Mouse (Mus musculus): ENCODE measurements at regions not wholly inside any gene's neighbourhood (a gene's known extent, or its start where the extent isn't known, plus 50 kb on each side); places are given as distances from the start of the nearest gene placed in this dataset.

- H3K27me3 ChIP-seq (ENCODE audit: control insufficient read depth, insufficient read depth, low read length), result no peaks in the 10 kb centered on the region
- WGBS, result 48% methylated on average over 2 of the region's 2 CpGs
These were observed 146.3 kb upstream of the Vstm2b start for GRCm38 (mm10) chr7:40751779-40752178.

GRCm38 (mm10) chr7:40752195-40752594 is 145.9 kb upstream of the Vstm2b start:
- no peak for ATAC-seq (ENCODE audit: insufficient number of reproducible peaks, insufficient read depth, low FRiP score, low read depth)
- 52% methylated on average over 3 of the region's 3 CpGs for WGBS
- no peaks in the 10 kb centered on the region for H3K9me3 ChIP-seq (ENCODE audit: control insufficient read depth, low read length)
- no peaks in the 10 kb centered on the region for H3K4me1 ChIP-seq (ENCODE audit: control insufficient read depth in 2 of 2, insufficient read depth in 2 of 2, low read length in 2 of 2)
- no peaks in the 10 kb centered on the region for H3K36me3 ChIP-seq (ENCODE audit: control insufficient read depth, insufficient read depth, low read length)
- no peak overlapping the region for H3K4me2 ChIP-seq (ENCODE audit: low read length)
- H3K4me3 ChIP-seq (ENCODE audit: control insufficient read depth in 1 of 2, insufficient read depth in 1 of 2, low read depth in 1 of 2, low read length in 2 of 2), result no peak overlapping the region
- H3K9ac ChIP-seq (ENCODE audit: low read length), result no peak overlapping the region
- H3K27ac ChIP-seq (replicated peaks in 1 of 2; ENCODE audit: control insufficient read depth in 1 of 2, insufficient read depth in 1 of 2, low read depth in 2 of 2, low read length in 2 of 2), result no peak overlapping the region
- no peaks in the 10 kb centered on the region for H3K27me3 ChIP-seq (ENCODE audit: control insufficient read depth, insufficient read depth, low read length)

More at GRCm38 (mm10) chr7:40751779-40752178, 146.3 kb upstream of the Vstm2b start:
- Histone ChIP-seq H3K4me3 (ENCODE audit: control insufficient read depth in 1 of 2, insufficient read depth in 1 of 2, low read depth in 1 of 2, low read length in 2 of 2) (no peak overlapping the region), H3K36me3 (ENCODE audit: control insufficient read depth, insufficient read depth, low read length) (no peaks in the 10 kb centered on the region), H3K4me1 (ENCODE audit: control insufficient read depth in 2 of 2, insufficient read depth in 2 of 2, low read length in 2 of 2) (no peaks in the 10 kb centered on the region), H3K9me3 (ENCODE audit: control insufficient read depth, low read length) (no peaks in the 10 kb centered on the region), H3K27ac (replicated peaks in 1 of 2; ENCODE audit: control insufficient read depth in 1 of 2, insufficient read depth in 1 of 2, low read depth in 2 of 2, low read length in 2 of 2) (no peak overlapping the region), H3K9ac (ENCODE audit: low read length) (no peak overlapping the region), H3K4me2 (ENCODE audit: low read length) (no peak overlapping the region)
- no peak for ATAC-seq (ENCODE audit: insufficient number of reproducible peaks, insufficient read depth, low FRiP score, low read depth)

GRCm38 (mm10) chr7:40753490-40753889 is 144.6 kb upstream of the Vstm2b start:
- Histone ChIP-seq H3K4me2 (ENCODE audit: low read length) (no peak overlapping the region), H3K9ac (ENCODE audit: low read length) (no peak overlapping the region), H3K27me3 (ENCODE audit: control insufficient read depth, insufficient read depth, low read length) (no peaks in the 10 kb centered on the region), H3K27ac (replicated peaks in 1 of 2; ENCODE audit: control insufficient read depth in 1 of 2, insufficient read depth in 1 of 2, low read depth in 2 of 2, low read length in 2 of 2) (no peak overlapping the region), H3K36me3 (ENCODE audit: control insufficient read depth, insufficient read depth, low read length) (no peaks in the 10 kb centered on the region), H3K9me3 (ENCODE audit: control insufficient read depth, low read length) (no peaks in the 10 kb centered on the region), H3K4me3 (ENCODE audit: control insufficient read depth in 1 of 2, insufficient read depth in 1 of 2, low read depth in 1 of 2, low read length in 2 of 2) (no peak overlapping the region), H3K4me1 (ENCODE audit: control insufficient read depth in 2 of 2, insufficient read depth in 2 of 2, low read length in 2 of 2) (no peaks in the 10 kb centered on the region)
- WGBS, result 54% methylated on average over 1 of the region's 1 CpGs
- no peak for ATAC-seq (ENCODE audit: insufficient number of reproducible peaks, insufficient read depth, low FRiP score, low read depth)

- no peak overlapping the region for H3K9ac ChIP-seq (ENCODE audit: low read length)
- H3K4me1 ChIP-seq (ENCODE audit: control insufficient read depth in 2 of 2, insufficient read depth in 2 of 2, low read length in 2 of 2), result no peaks in the 10 kb centered on the region
- ATAC-seq (ENCODE audit: insufficient number of reproducible peaks, insufficient read depth, low FRiP score, low read depth), result no peak
- H3K9me3 ChIP-seq (ENCODE audit: control insufficient read depth, low read length), result no peaks in the 10 kb centered on the region
- H3K27ac ChIP-seq (replicated peaks in 1 of 2; ENCODE audit: control insufficient read depth in 1 of 2, insufficient read depth in 1 of 2, low read depth in 2 of 2, low read length in 2 of 2), result no peak overlapping the region
- no peaks in the 10 kb centered on the region for H3K36me3 ChIP-seq (ENCODE audit: control insufficient read depth, insufficient read depth, low read length)
- no peaks in the 10 kb centered on the region for H3K27me3 ChIP-seq (ENCODE audit: control insufficient read depth, insufficient read depth, low read length)
- no peak overlapping the region for H3K4me2 ChIP-seq (ENCODE audit: low read length)
- 2% methylated on average over 5 of the region's 5 CpGs for WGBS
- no peak overlapping the region for H3K4me3 ChIP-seq (ENCODE audit: control insufficient read depth in 1 of 2, insufficient read depth in 1 of 2, low read depth in 1 of 2, low read length in 2 of 2)
These were observed 135.6 kb upstream of the Vstm2b start for GRCm38 (mm10) chr7:40762520-40762919.

- Histone ChIP-seq H3K27ac (replicated peaks in 1 of 2; ENCODE audit: control insufficient read depth in 1 of 2, insufficient read depth in 1 of 2, low read depth in 2 of 2, low read length in 2 of 2) (no peak overlapping the region), H3K9me3 (ENCODE audit: control insufficient read depth, low read length) (no peaks in the 10 kb centered on the region), H3K27me3 (ENCODE audit: control insufficient read depth, insufficient read depth, low read length) (no peaks in the 10 kb centered on the region), H3K36me3 (ENCODE audit: control insufficient read depth, insufficient read depth, low read length) (no peaks in the 10 kb centered on the region), H3K4me3 (ENCODE audit: control insufficient read depth in 1 of 2, insufficient read depth in 1 of 2, low read depth in 1 of 2, low read length in 2 of 2) (no peak overlapping the region), H3K4me2 (ENCODE audit: low read length) (no peak overlapping the region), H3K4me1 (ENCODE audit: control insufficient read depth in 2 of 2, insufficient read depth in 2 of 2, low read length in 2 of 2) (no peaks in the 10 kb centered on the region), H3K9ac (ENCODE audit: low read length) (no peak overlapping the region)
- ATAC-seq (ENCODE audit: insufficient number of reproducible peaks, insufficient read depth, low FRiP score, low read depth), result no peak
- WGBS, result 47% methylated on average over 3 of the region's 3 CpGs
These were observed 132.0 kb upstream of the Vstm2b start for GRCm38 (mm10) chr7:40766142-40766541.

GRCm38 (mm10) chr7:40776220-40776619 is 121.9 kb upstream of the Vstm2b start:
- Histone ChIP-seq H3K27me3 (ENCODE audit: control insufficient read depth, insufficient read depth, low read length) (no peaks in the 10 kb centered on the region), H3K9ac (ENCODE audit: low read length) (no peak overlapping the region), H3K36me3 (ENCODE audit: control insufficient read depth, insufficient read depth, low read length) (no peaks in the 10 kb centered on the region), H3K4me2 (ENCODE audit: low read length) (no peak overlapping the region), H3K4me1 (ENCODE audit: control insufficient read depth in 2 of 2, insufficient read depth in 2 of 2, low read length in 2 of 2) (no peaks in the 10 kb centered on the region), H3K27ac (replicated peaks in 1 of 2; ENCODE audit: control insufficient read depth in 1 of 2, insufficient read depth in 1 of 2, low read depth in 2 of 2, low read length in 2 of 2) (no peak overlapping the region), H3K9me3 (ENCODE audit: control insufficient read depth, low read length) (no peaks in the 10 kb centered on the region), H3K4me3 (ENCODE audit: control insufficient read depth in 1 of 2, insufficient read depth in 1 of 2, low read depth in 1 of 2, low read length in 2 of 2) (no peak overlapping the region)
- ATAC-seq (ENCODE audit: insufficient number of reproducible peaks, insufficient read depth, low FRiP score, low read depth), result no peak
- 22% methylated on average over 4 of the region's 4 CpGs for WGBS

- no peak for ATAC-seq (ENCODE audit: insufficient number of reproducible peaks, insufficient read depth, low FRiP score, low read depth)
These were observed 113.2 kb upstream of the Vstm2b start for GRCm38 (mm10) chr7:40784906-40785305.

GRCm38 (mm10) chr7:40786758-40787157 is 111.4 kb upstream of the Vstm2b start:
- no peak overlapping the region for H3K4me2 ChIP-seq (ENCODE audit: low read length)
- ATAC-seq (ENCODE audit: insufficient number of reproducible peaks, insufficient read depth, low FRiP score, low read depth), result no peak
- H3K4me1 ChIP-seq (ENCODE audit: control insufficient read depth in 2 of 2, insufficient read depth in 2 of 2, low read length in 2 of 2), result no peaks in the 10 kb centered on the region
- H3K36me3 ChIP-seq (ENCODE audit: control insufficient read depth, insufficient read depth, low read length), result no peaks in the 10 kb centered on the region
- no peaks in the 10 kb centered on the region for H3K27me3 ChIP-seq (ENCODE audit: control insufficient read depth, insufficient read depth, low read length)
- WGBS, result 75% methylated on average over 2 of the region's 2 CpGs
- H3K9ac ChIP-seq (ENCODE audit: low read length), result no peak overlapping the region
- no peaks in the 10 kb centered on the region; the same call in 1 of the 2 replicates for H3K9me3 ChIP-seq (ENCODE audit: control insufficient read depth, low read length)
- no peak overlapping the region for H3K27ac ChIP-seq (replicated peaks in 1 of 2; ENCODE audit: control insufficient read depth in 1 of 2, insufficient read depth in 1 of 2, low read depth in 2 of 2, low read length in 2 of 2)
- no peak overlapping the region for H3K4me3 ChIP-seq (ENCODE audit: control insufficient read depth in 1 of 2, insufficient read depth in 1 of 2, low read depth in 1 of 2, low read length in 2 of 2)

More at GRCm38 (mm10) chr7:40784906-40785305, 113.2 kb upstream of the Vstm2b start:
- H3K36me3 ChIP-seq (ENCODE audit: control insufficient read depth, insufficient read depth, low read length), result no peaks in the 10 kb centered on the region
- no peaks in the 10 kb centered on the region for H3K27me3 ChIP-seq (ENCODE audit: control insufficient read depth, insufficient read depth, low read length)
- no peaks in the 10 kb centered on the region; the same call in 1 of the 2 replicates for H3K9me3 ChIP-seq (ENCODE audit: control insufficient read depth, low read length)
- no peak overlapping the region for H3K4me2 ChIP-seq (ENCODE audit: low read length)
- H3K4me1 ChIP-seq (ENCODE audit: control insufficient read depth in 2 of 2, insufficient read depth in 2 of 2, low read length in 2 of 2), result no peaks in the 10 kb centered on the region
- H3K27ac ChIP-seq (replicated peaks in 1 of 2; ENCODE audit: control insufficient read depth in 1 of 2, insufficient read depth in 1 of 2, low read depth in 2 of 2, low read length in 2 of 2), result no peak overlapping the region
- WGBS, result 69% methylated on average over 1 of the region's 1 CpGs
- H3K9ac ChIP-seq (ENCODE audit: low read length), result no peak overlapping the region
- no peak overlapping the region for H3K4me3 ChIP-seq (ENCODE audit: control insufficient read depth in 1 of 2, insufficient read depth in 1 of 2, low read depth in 1 of 2, low read length in 2 of 2)
